Mouse (Mus musculus): ENCODE data around the gene Timm10.

The Timm10 gene

GRCm38 (mm10) chr2:84812676-84813075 lies 14.1 kb upstream of the Timm10 start:
- CTCF ChIA-PET: interaction anchor here (0.6 kb wide), 1 partner anchor 32 kb away, joined by 10 read pairs; no protein-coding TSS in a partner anchor

DNA sequence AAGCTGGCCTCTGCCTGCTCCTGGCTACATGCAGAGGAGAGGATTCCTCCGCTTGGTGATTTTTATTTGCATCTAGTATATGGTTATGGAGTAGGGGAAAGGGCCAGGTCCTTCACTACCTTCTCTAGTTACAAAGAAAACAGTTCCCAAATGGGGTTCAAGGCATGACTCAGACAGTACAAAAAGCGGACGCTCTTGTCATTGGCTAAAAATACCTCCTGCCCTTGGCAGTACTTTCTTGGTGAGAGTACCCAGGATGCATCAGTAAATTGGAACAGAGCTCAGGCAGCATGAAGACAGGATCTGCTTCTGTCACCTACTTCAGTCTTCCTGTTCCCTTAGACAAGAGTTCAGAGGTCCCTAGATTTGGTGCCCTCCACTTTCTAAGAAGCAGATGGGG lies 6.9 kb upstream of the Timm10 start:
- CTCF ChIA-PET: interaction anchor here (0.6 kb wide), 1 partner anchor 82 kb away, joined by 5 read pairs; no protein-coding TSS in a partner anchor

DNA sequence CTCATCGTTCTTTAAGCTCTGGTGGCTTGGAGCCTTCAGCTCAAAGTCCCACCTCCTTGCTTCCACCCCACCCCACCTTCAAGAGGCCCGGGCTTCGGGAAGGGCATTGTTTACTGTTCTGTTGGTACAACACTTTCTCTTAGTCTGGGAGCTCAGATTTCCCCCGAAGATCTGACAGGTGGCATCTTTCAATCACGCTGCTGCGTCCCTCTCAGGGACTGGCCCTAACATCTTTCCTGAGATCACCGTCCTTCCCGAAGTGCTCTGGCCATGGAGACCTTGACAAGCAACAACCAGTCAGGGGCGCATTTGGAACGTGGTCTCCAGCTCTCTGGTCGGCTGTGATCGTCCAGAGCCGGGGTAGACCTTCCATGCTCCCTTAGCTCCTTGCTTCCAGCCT lies 4.2 kb upstream of the Timm10 start, which contains the start of gene Smtnl1:
Gene Smtnl1, minus strand, starts transcription at position 101 of the 400 bp plus-strand sequence.
- CTCF ChIA-PET: no interaction called here

- CTCF ChIA-PET: no interaction called here
Observed at GRCm38 (mm10) chr2:84823237-84823636, 3.6 kb upstream of the Timm10 start.

- CTCF ChIA-PET: interaction anchor here (0.6 to 1.4 kb wide), 3 partner anchors 12 to 38 kb away, joined by 3 read pairs; no protein-coding TSS in a partner anchor
Observed at GRCm38 (mm10) chr2:84827283-84827920, 605 bp downstream of the Timm10 start.

DNA sequence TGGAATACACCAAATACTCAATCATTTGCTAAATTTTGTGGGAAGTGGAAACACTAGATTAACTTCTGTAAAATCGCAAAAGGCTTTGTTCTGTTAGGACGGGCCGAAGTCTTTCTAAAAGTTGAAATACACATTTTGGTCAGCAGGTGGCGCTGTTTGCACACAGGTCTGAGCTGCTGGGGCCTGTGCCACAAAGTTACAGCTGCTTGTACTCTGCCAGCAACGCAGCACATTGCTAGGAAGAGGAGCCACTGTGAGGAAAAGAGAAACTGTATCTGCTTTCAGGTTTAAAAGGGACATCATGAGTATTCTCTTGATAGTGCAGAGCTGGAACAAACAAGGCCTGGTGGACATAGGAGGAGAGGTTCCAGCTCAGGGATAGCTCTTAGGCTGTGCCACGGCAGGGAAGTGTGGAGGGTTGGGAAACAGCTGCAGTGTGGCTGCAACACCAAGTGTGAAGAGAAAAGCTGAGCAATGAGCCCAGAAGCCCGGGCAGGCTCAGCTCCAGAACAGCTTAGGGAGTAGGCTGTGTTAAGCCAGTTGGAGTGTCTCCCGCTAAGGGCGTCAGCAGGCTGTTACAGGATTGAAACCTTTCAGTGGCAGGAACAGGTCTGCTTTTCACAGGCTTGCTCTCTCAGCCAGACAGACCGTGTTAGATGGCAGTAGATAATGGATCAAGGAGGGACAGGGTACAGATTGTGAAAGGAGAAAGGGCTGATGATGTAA lies 5.0 kb downstream of the Timm10 start:
- CTCF ChIA-PET: interaction anchor here (0.5 to 2.0 kb wide), 5 partner anchors 24 to 377 kb away, joined by 3 to 8 read pairs (median 4); no protein-coding TSS in a partner anchor

DNA sequence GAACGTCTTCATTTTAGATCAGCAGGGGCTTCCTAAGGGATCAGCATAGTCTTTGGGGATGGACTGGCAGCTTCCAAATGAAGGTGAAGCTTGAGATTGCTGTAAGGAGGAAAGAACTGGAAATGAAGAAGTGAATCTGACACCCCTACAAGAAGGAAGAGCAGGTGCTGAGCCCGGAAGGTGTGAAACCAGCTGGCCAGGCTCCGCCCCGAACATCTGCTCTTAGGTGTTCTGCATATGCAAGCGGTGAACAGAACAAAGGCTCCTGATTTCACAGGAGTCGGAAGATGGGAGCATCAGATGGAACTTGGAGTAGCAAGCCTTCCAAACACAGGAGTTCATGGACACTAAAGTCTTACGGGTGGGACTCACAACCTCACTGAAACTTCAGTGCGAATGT lies 10.3 kb downstream of the Timm10 start:
- CTCF ChIA-PET: interaction anchor here (1.0 kb wide), 1 partner anchor 18 kb away, joined by 3 read pairs; no protein-coding TSS in a partner anchor

- CTCF ChIA-PET: interaction anchor here (0.6 to 0.7 kb wide), 2 partner anchors 28 to 217 kb away, joined by 3 to 4 read pairs; no protein-coding TSS in a partner anchor
Observed at GRCm38 (mm10) chr2:84837817-84838592, 11.2 kb downstream of the Timm10 start.

DNA sequence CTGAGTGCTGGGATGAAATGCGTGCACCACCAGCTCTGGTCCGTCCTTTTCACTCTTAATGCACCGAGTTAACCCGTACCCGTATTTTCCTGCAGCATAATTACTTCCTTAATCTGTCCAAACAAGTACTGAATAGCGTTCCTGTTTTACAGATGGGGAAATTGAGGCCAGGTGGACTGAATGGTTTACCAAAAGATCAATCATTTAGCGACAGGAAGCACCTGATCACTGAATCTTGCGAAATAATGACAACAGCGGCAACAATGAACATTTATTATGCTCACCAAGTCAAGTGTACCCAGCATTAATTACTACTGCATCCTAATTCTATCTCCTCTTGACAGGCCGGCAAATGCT lies 11.8 kb downstream of the Timm10 start, which contains the start of gene Slc43a1:
Gene Slc43a1, plus strand, starts transcription at position 258 of the 357 bp plus-strand sequence.
- CTCF ChIA-PET: interaction anchor here (0.7 kb wide), 1 partner anchor 28 kb away, joined by 4 read pairs; no protein-coding TSS in a partner anchor

- CTCF ChIA-PET: interaction anchor here (0.5 to 0.6 kb wide), 2 partner anchors 12 to 49 kb away, joined by 3 to 4 read pairs; no protein-coding TSS in a partner anchor
Observed at GRCm38 (mm10) chr2:84838993-84839980, 12.5 kb downstream of the Timm10 start.

- CTCF ChIA-PET: interaction anchor here (0.5 kb wide), 1 partner anchor 49 kb away, joined by 4 read pairs; no protein-coding TSS in a partner anchor
Observed at GRCm38 (mm10) chr2:84840016-84840747, 13.4 kb downstream of the Timm10 start.

DNA sequence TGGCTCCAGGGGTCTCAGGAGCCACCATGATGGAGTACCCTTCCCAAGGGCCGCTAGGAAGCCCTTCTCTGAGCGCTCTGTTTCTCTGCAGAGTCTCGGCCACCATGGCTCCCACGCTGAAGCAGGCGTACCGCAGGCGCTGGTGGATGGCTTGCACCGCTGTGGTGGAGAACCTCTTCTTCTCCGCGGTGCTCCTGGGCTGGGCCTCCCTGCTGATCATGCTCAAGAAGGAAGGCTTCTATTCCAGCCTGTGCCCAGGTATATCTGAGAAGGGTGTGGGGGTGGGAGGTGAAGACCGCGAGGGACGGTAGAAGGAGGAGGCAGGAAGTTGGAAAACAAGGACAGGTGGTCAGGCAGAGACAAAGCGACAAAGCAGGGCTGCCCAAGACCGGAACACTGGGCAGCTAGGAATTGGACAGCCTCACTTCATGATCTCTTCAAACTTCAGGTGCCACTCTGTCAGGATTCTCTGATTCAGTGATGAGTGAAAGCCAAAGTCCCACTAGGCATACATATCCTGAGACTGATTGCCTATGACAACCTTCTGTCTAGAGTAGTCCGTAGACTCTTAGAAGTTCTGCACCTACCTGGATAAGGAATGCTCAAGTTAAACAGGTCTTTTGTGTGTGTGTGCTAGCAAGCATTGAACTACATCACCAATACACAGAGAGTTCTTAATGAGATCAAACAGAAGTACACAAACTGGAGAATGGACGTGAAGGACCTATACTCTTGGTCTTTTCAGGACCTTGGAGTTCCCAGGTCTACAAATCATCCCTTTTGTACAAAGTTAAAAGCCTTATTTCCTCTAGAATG lies 14.2 kb downstream of the Timm10 start:
- CTCF ChIA-PET: no interaction called here

DNA sequence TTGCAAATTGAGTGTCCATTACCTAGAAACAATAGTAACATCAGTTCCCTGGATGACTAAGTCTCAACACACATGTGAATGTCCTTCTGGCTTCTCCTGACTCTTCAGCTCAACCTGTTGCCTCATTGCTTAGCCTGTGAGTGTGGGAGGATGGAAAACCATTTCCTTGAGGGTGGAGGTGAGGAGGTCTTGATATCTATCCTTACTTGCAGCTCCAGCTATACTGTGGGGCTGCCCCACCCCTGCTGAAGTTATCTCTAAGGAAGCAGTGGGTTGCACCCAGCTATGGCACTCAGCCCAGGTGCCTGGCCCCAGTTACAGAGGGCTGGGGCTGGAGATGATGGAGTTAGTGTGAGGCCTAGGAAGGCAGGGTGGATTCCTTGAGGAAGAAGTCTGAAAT lies 15.1 kb downstream of the Timm10 start:
- CTCF ChIA-PET: no interaction called here

DNA sequence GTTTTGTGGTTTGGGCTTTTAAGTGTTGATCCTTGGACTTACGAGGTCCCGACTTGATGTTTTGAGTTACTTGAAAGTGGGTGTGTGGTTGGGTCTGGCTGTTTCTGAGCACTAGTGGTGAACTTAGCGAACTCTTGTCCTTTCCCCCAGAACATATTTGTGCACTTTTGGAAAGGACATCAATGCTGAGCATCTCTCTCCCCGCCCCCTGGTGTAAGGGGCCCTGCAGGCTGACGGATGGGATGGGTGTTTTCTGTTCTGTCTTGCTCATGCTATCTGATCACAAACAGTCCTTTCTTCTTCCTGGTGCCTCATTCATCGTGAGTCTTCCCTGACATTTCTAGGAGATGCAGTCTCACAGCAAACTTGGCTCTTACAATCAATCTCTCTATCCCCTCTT lies 16.9 kb downstream of the Timm10 start:
- CTCF ChIA-PET: no interaction called here

DNA sequence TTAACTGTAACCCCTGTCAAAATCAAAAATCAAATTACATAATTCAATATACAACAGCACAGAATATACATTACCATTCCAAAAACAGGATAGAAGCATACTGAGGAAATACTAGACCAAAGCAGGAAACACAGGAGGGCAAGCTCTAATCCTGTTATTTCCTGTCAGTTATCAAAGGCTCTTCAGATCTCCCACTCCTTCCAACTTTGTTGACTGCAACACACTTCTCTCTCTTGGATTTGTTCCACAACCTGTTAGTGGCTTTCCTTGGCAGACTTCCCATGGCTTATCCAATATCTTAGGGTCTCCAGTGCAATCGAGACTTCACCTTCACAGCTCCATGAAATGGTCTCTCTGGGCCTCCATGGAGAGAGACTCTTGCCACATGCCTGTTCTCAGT lies 18.4 kb downstream of the Timm10 start:
- CTCF ChIA-PET: interaction anchor here (0.5 kb wide), 1 partner anchor 19 kb away, joined by 5 read pairs; no protein-coding TSS in a partner anchor

- CTCF ChIA-PET: interaction anchor here (0.6 to 0.7 kb wide), 2 partner anchors 16 to 197 kb away, joined by 3 to 4 read pairs; partner anchors contain the start of gene Tnks1bp1
Observed at GRCm38 (mm10) chr2:84850407-84851129, 23.8 kb downstream of the Timm10 start.

DNA sequence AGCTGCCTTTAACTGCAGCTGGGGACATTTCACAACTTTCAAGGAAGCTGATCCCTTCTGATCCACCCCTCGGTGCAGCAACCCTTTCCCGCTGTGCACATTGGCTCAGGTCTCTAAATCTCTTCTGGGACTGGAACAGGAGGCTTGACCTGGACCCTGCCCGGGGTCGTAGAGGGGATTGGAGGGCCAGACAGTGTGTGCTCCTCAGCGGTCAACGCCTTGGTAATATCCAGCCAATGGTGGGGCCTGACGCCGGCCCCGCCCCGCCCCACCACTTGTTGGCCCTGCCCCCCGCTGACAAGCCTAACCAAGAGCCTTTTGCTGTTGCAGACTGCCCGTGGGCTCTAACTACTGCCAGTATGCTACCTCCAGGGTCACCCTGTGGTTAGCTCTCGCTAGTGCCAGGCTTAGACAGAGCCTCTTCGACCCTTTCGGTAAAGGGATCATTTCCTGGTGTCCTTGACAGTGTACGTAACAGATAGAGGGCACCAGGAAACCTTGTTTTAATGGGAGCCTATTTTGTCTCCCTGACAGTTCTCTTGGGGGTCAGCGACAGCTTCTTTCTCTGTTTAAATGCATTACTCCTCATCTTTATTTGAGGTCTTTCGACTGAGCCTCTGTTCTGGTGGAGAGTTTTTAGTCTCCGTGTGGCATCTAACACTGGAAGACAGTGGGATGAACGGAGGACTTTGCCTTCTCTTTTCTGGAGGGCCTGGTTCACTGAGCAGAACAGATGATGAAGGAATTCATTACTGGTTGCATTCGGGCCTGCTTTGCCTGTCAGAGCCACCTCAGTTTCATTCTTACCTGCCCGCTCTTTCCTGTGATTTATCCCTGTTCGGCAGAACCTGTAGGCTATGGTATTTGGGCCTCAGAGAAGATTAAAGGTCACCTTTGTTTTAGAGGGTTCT lies 24.6 kb downstream of the Timm10 start:
- CTCF ChIA-PET: interaction anchor here (0.6 kb wide), 1 partner anchor 15 kb away, joined by 4 read pairs; no protein-coding TSS in a partner anchor

Data from spleen, embryonic (tissue).